8 mouse cellular contexts compared by ENCODE assay signal in genomic region chrX:151804388-151804787, GRCm38 (mm10). TPM values are rescaled to one million over a fixed set of nuclear protein-coding genes. Genes with fewer than 3 reads are reported as not detected.
A peak's percentile ranks its signal among the peaks of the same experiment; 100 is the strongest.
DNase-seq lines count a peak whose midpoint lies in the region; ATAC-seq lines count a peak whose summit lies in the region.

No protein-coding gene starts in this region.

- 26% methylated on average over 9 of the region's 9 CpGs for WGBS in kidney, embryonic 14.5 days
- WGBS in embryonic facial prominence, embryonic 10.5 days, result 20% methylated on average over 9 of the region's 9 CpGs
- WGBS in limb, embryonic 11.5 days, result 23% methylated on average over 9 of the region's 9 CpGs
- 18% methylated on average over 9 of the region's 9 CpGs for WGBS in stomach, embryonic 15.5 days

- peak overlapping the region; percentile 71; the same call in 1 of the 2 replicates for H3K9ac ChIP-seq in kidney, embryonic 14.5 days (ENCODE audit: low read depth, low read length)
- peak overlapping the region; percentile 64 for H3K9ac ChIP-seq in limb, embryonic 11.5 days (ENCODE audit: low read length)
- peak overlapping the region; percentile 39; the same call in 1 of the 2 replicates for H3K9ac ChIP-seq in stomach, embryonic 15.5 days

- peak overlapping the region; percentile 52 for H3K4me3 ChIP-seq in kidney, embryonic 14.5 days (ENCODE audit: low read length)
- peak overlapping the region; percentile 67 for H3K4me3 ChIP-seq in embryonic facial prominence, embryonic 10.5 days
- peak overlapping the region; percentile 48 for H3K4me3 ChIP-seq in limb, embryonic 11.5 days (ENCODE audit: low read depth, low read length)
- peak overlapping the region; percentile 53 for H3K4me3 ChIP-seq in stomach, embryonic 15.5 days (replicated peaks)

- no peak for ATAC-seq in kidney, embryonic 14.5 days (ENCODE audit: low FRiP score, low TSS enrichment)
- no peak for ATAC-seq in limb, embryonic 11.5 days (ENCODE audit: insufficient number of reproducible peaks, low FRiP score, low TSS enrichment, low read depth)
- no peak for ATAC-seq in stomach, embryonic 15.5 days (ENCODE audit: insufficient read depth, low FRiP score, low read depth)

- H3K27me3 ChIP-seq in kidney, embryonic 14.5 days (ENCODE audit: control insufficient read depth, insufficient read depth, low read length), result no peaks in the 10 kb centered on the region
- peaks cover 37% of the 10 kb centered on the region for H3K27me3 ChIP-seq in embryonic facial prominence, embryonic 10.5 days (replicated peaks; ENCODE audit: low read depth, poor library complexity, severe bottlenecking)
- H3K27me3 ChIP-seq in limb, embryonic 11.5 days (ENCODE audit: control insufficient read depth, insufficient read depth, low read length), result peaks cover 6% of the 10 kb centered on the region; the same call in 1 of the 2 replicates
- no peaks in the 10 kb centered on the region for H3K27me3 ChIP-seq in stomach, embryonic 15.5 days (replicated peaks)

- no peaks in the 10 kb centered on the region for H3K9me3 ChIP-seq in kidney, embryonic 14.5 days (ENCODE audit: control insufficient read depth, low read length)
- H3K9me3 ChIP-seq in embryonic facial prominence, embryonic 10.5 days, result peaks cover 9% of the 10 kb centered on the region; the same call in 1 of the 2 replicates
- H3K9me3 ChIP-seq in limb, embryonic 11.5 days (ENCODE audit: control insufficient read depth, low read length), result no peaks in the 10 kb centered on the region
- H3K9me3 ChIP-seq in stomach, embryonic 15.5 days, result no peaks in the 10 kb centered on the region

- H3K4me2 ChIP-seq in kidney, embryonic 14.5 days (replicated peaks; ENCODE audit: low read depth, low read length), result peak overlapping the region; percentile 62
- H3K4me2 ChIP-seq in limb, embryonic 11.5 days (ENCODE audit: low read depth, severe bottlenecking), result peak overlapping the region; percentile 57
- peak overlapping the region; percentile 60 for H3K4me2 ChIP-seq in stomach, embryonic 15.5 days

- H3K27ac ChIP-seq in kidney, embryonic 14.5 days (ENCODE audit: low read depth, low read length), result no peak overlapping the region
- H3K27ac ChIP-seq in embryonic facial prominence, embryonic 10.5 days (replicated peaks), result peak overlapping the region; percentile 94; the same call in 1 of the 2 replicates
- H3K27ac ChIP-seq in limb, embryonic 11.5 days (replicated peaks; ENCODE audit: low read depth, low read length), result no peak overlapping the region
- no peak overlapping the region; the same call in 1 of the 2 replicates for H3K27ac ChIP-seq in stomach, embryonic 15.5 days

- no peaks in the 10 kb centered on the region; the same call in 1 of the 2 replicates for H3K36me3 ChIP-seq in kidney, embryonic 14.5 days (ENCODE audit: control insufficient read depth, insufficient read depth, low read length)
- peaks cover 21% of the 10 kb centered on the region for H3K36me3 ChIP-seq in embryonic facial prominence, embryonic 10.5 days (replicated peaks)
- no peaks in the 10 kb centered on the region for H3K36me3 ChIP-seq in limb, embryonic 11.5 days (ENCODE audit: control insufficient read depth, insufficient read depth, low read length)
- H3K36me3 ChIP-seq in stomach, embryonic 15.5 days, result no peaks in the 10 kb centered on the region

- no peak for DNase-seq in kidney, postnatal 14 days
- DNase-seq in ES-CJ7 (ENCODE audit: low read depth, low spot score), result peak; percentile 14
- DNase-seq in embryonic facial prominence, embryonic 10.5 days (ENCODE audit: low spot score), result peak; percentile 9
- no peak for DNase-seq in limb, embryonic 11.5 days (ENCODE audit: low spot score)
- DNase-seq in Muller cell, postnatal 12 days (ENCODE audit: inconsistent ontology term), result no peak
- no peak for DNase-seq in cerebellum, postnatal 14 days

- H3K4me1 ChIP-seq in kidney, embryonic 14.5 days (ENCODE audit: control insufficient read depth, insufficient read depth, low read length), result no peaks in the 10 kb centered on the region
- H3K4me1 ChIP-seq in embryonic facial prominence, embryonic 10.5 days, result no peaks in the 10 kb centered on the region
- no peaks in the 10 kb centered on the region for H3K4me1 ChIP-seq in limb, embryonic 11.5 days (ENCODE audit: control insufficient read depth, insufficient read depth, low read length)
- H3K4me1 ChIP-seq in stomach, embryonic 15.5 days, result no peaks in the 10 kb centered on the region

RNA-seq across cellular contexts. Expression of gene Huwe1, which starts 3.8 kb away (rescaled TPM):
- polyA plus RNA-seq in kidney, embryonic 14.5 days (2014; fragmentation: Nextera tagmentation; extraction: Ambion mirVana), result 85.8 and 96.4 TPM in 2 replicates
- 55.8 and 60.4 TPM in 2 replicates for polyA plus RNA-seq in embryonic facial prominence, embryonic 10.5 days (2016; fragmentation: Nextera tagmentation; extraction: Ambion mirVana)
- polyA plus RNA-seq in limb, embryonic 11.5 days (2014; fragmentation: Nextera tagmentation; extraction: Ambion mirVana), result 75.7 and 79.7 TPM in 2 replicates
- 40.7 and 52.0 TPM in 2 replicates for polyA plus RNA-seq in stomach, embryonic 15.5 days (2015; fragmentation: Nextera tagmentation; extraction: Ambion mirVana)

Comparison
In these comparisons a context has a peak if more than half of its experiments do, and no peak if none do; other contexts are left out.
1. DNase-seq: peak in ES-CJ7 (single experiment) and embryonic facial prominence, embryonic 10.5 days (single experiment); none in kidney, postnatal 14 days (single experiment), limb, embryonic 11.5 days (single experiment), Muller cell, postnatal 12 days (single experiment) and cerebellum, postnatal 14 days (0 of 2).
2. Peak in every context shown above with its lines, with median percentiles within 50 percentile points of each other: H3K4me2 ChIP-seq, H3K4me3 ChIP-seq and H3K9ac ChIP-seq.